Comparison of ENCODE assay signal across 7 mouse cellular contexts in genomic region chr3:84313801-84314541, GRCm38 (mm10). TPM values are rescaled to one million over a fixed set of nuclear protein-coding genes. Genes with fewer than 3 reads are reported as not detected.
DNase-seq lines count a peak whose midpoint lies in the region; ATAC-seq and TF ChIP-seq lines count a peak whose summit lies in the region.

No protein-coding gene starts in this region.

- no peak overlapping the region for H3K4me2 ChIP-seq in kidney, embryonic 15.5 days
- no peak overlapping the region for H3K4me2 ChIP-seq in stomach, embryonic 14.5 days (replicated peaks; ENCODE audit: low read depth, low read length)
- H3K4me2 ChIP-seq in stomach, postnatal 0 days (replicated peaks; ENCODE audit: low read depth) = no peak overlapping the region
- H3K4me2 ChIP-seq in liver, embryonic 12.5 days = peak overlapping the region; percentile 37

- no peaks in the 10 kb centered on the region for H3K36me3 ChIP-seq in kidney, embryonic 15.5 days
- no peaks in the 10 kb centered on the region for H3K36me3 ChIP-seq in stomach, embryonic 14.5 days (ENCODE audit: control insufficient read depth, insufficient read depth, low read length)
- H3K36me3 ChIP-seq in stomach, postnatal 0 days (ENCODE audit: control insufficient read depth, insufficient read depth, low read length) = no peaks in the 10 kb centered on the region
- no peaks in the 10 kb centered on the region for H3K36me3 ChIP-seq in liver, embryonic 12.5 days

- no peak for TF ChIP-seq EP300 in stomach, postnatal 0 days (optimal IDR thresholded peaks at IDR 0.05)

- H3K4me3 ChIP-seq in kidney, embryonic 15.5 days (replicated peaks) = no peak overlapping the region
- no peak overlapping the region for H3K4me3 ChIP-seq in stomach, embryonic 14.5 days (ENCODE audit: low read depth, low read length)
- no peak overlapping the region for H3K4me3 ChIP-seq in stomach, postnatal 0 days (ENCODE audit: low read depth, low read length)
- H3K4me3 ChIP-seq in liver, embryonic 12.5 days = no peak overlapping the region

- DNase-seq in kidney, adult 9 months = no peak
- no peak for DNase-seq in stomach, postnatal 0 days (ENCODE audit: low spot score)
- no peak for DNase-seq in adrenal gland, adult 18-20 months (ENCODE audit: low spot score in 2 of 2)
- no peak for DNase-seq in frontal cortex, postnatal 36 days (ENCODE audit: low spot score in 2 of 2)

- ATAC-seq in kidney, embryonic 15.5 days (replicated peaks; ENCODE audit: low FRiP score) = peak; percentile 11; the same call in 1 of the 2 replicates
- ATAC-seq in stomach, embryonic 14.5 days (ENCODE audit: insufficient number of reproducible peaks, insufficient read depth, low FRiP score, low read depth) = peak; percentile 8; the same call in 1 of the 2 replicates
- ATAC-seq in stomach, postnatal 0 days (ENCODE audit: low FRiP score, low TSS enrichment) = no peak
- ATAC-seq in liver, embryonic 12.5 days = no peak

- no peaks in the 10 kb centered on the region for H3K9me3 ChIP-seq in kidney, embryonic 15.5 days (replicated peaks)
- H3K9me3 ChIP-seq in stomach, embryonic 14.5 days (ENCODE audit: control insufficient read depth, low read depth, low read length) = no peaks in the 10 kb centered on the region
- H3K9me3 ChIP-seq in stomach, postnatal 0 days (ENCODE audit: control insufficient read depth, low read length) = no peaks in the 10 kb centered on the region
- H3K9me3 ChIP-seq in liver, embryonic 12.5 days (replicated peaks) = no peaks in the 10 kb centered on the region

- H3K4me1 ChIP-seq in kidney, embryonic 15.5 days = 0 out of 2 replicates have a peak, but pooled peaks cover 6% of the 10 kb centered on the region
- 0 out of 2 replicates have a peak, but pooled peaks cover 6% of the 10 kb centered on the region for H3K4me1 ChIP-seq in stomach, embryonic 14.5 days (ENCODE audit: control insufficient read depth, insufficient read depth, low read length)
- no peaks in the 10 kb centered on the region for H3K4me1 ChIP-seq in stomach, postnatal 0 days (replicated peaks; ENCODE audit: control insufficient read depth, insufficient read depth)
- peaks cover 22% of the 10 kb centered on the region for H3K4me1 ChIP-seq in liver, embryonic 12.5 days

- H3K27ac ChIP-seq in kidney, embryonic 15.5 days = no peak overlapping the region
- H3K27ac ChIP-seq in stomach, embryonic 14.5 days (ENCODE audit: low read length) = no peak overlapping the region
- H3K27ac ChIP-seq in stomach, postnatal 0 days (replicated peaks) = no peak overlapping the region
- no peak overlapping the region for H3K27ac ChIP-seq in liver, embryonic 12.5 days

- WGBS in kidney, embryonic 15.5 days = 79% methylated on average over 6 of the region's 6 CpGs
- 78% methylated on average over 6 of the region's 6 CpGs for WGBS in stomach, embryonic 14.5 days
- WGBS in stomach, postnatal 0 days = 75% methylated on average over 6 of the region's 6 CpGs
- whole genome bisulfite sequencing in liver, embryonic 12.5 days (ENCODE audit: insufficient replicate concordance) = 70% methylated on average over 6 of the region's 6 CpGs

- 0 out of 2 replicates have a peak, but pooled peaks cover 3% of the 10 kb centered on the region for H3K27me3 ChIP-seq in kidney, embryonic 15.5 days
- H3K27me3 ChIP-seq in stomach, embryonic 14.5 days (ENCODE audit: control insufficient read depth, insufficient read depth, low read length) = no peaks in the 10 kb centered on the region
- no peaks in the 10 kb centered on the region for H3K27me3 ChIP-seq in stomach, postnatal 0 days (ENCODE audit: control insufficient read depth, insufficient read depth, low read length)
- peaks cover 11% of the 10 kb centered on the region for H3K27me3 ChIP-seq in liver, embryonic 12.5 days (replicated peaks)

- TF ChIP-seq CTCF in stomach, postnatal 0 days (IDR thresholded peaks at IDR 0.05; ENCODE audit: low read depth) = no peak

- no peak overlapping the region for H3K9ac ChIP-seq in kidney, embryonic 15.5 days
- no peak overlapping the region for H3K9ac ChIP-seq in stomach, embryonic 14.5 days (replicated peaks; ENCODE audit: low read depth, low read length)
- H3K9ac ChIP-seq in stomach, postnatal 0 days (ENCODE audit: low read length) = no peak overlapping the region
- no peak overlapping the region for H3K9ac ChIP-seq in liver, embryonic 12.5 days

RNA-seq across cellular contexts. Expression of gene Trim2, which starts 7.3 kb away (rescaled TPM):
- polyA plus RNA-seq in kidney, embryonic 15.5 days (2015; fragmentation: Nextera tagmentation; extraction: Ambion mirVana) = 27.5 and 27.8 TPM in 2 replicates
- polyA plus RNA-seq in stomach, embryonic 14.5 days (2014; fragmentation: Nextera tagmentation; extraction: Ambion mirVana) = 37.1 and 38.0 TPM in 2 replicates
- 30.0 and 30.7 TPM in 2 replicates for polyA plus RNA-seq in stomach, postnatal 0 days (2015; fragmentation: Nextera tagmentation; extraction: Ambion mirVana)
- polyA plus RNA-seq in liver, embryonic 12.5 days (2016; fragmentation: Nextera tagmentation; extraction: Ambion mirVana) = 4.0 and 5.2 TPM in 2 replicates
- total RNA-seq in adrenal gland, adult 18-20 months (2021) = 10 to 100 TPM; 29.2 to 88.9 TPM

Comparison
In these comparisons a context has a peak if more than half of its experiments do, and no peak if none do; other contexts are left out.
1. ATAC-seq: peak in kidney, embryonic 15.5 days (single experiment) and stomach, embryonic 14.5 days (single experiment); none in stomach, postnatal 0 days (single experiment) and liver, embryonic 12.5 days (single experiment).